Mouse (Mus musculus) ovary, postnatal 36 days (tissue): ENCODE results near the gene Tec.

Experiments
- DNase-seq: peaks from one replicate; pipeline ENCODE4 v3.0.0; 2022; ENCODE audit warnings: low spot score, mixed read lengths

Tec gene

GRCm38 (mm10) chr5:72853365-72853764 lies 14.9 kb downstream of the Tec start:
- DNase-seq: no peak

DNA sequence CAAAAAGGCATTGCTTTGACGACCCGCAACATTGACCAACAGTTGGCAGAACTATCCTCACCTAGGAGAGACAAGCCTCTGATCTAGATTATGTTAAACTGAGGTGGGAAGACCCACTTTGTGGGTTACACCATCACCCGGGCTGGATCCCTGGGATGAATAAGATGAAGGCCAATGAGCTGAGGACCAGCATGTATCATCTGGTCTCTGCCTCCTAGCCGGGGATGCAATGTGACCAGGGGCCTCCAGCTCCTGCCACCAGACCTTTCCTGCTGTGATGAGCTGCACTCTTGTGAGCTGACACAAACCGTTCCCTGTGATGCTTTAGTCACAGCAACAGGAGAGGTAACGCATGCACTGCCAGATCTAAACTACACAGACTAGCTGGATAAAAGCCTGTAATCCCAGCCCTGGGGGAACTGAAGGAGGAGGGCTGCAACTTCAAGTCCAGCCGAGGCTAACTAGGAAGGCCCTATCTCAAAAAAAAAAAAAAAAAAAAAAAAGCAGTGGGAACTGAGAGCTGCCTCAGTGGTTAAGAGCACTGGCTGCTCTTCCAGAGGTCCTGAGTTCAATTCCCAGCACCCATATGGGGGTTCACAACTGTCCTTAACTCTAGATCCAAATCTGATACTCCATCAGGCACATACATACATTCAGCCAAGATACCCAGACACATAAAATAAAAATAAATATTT lies 15.8 kb downstream of the Tec start:
- no peak for DNase-seq

GRCm38 (mm10) chr5:72851674-72852098 lies 16.6 kb downstream of the Tec start:
- no peak for DNase-seq

DNA sequence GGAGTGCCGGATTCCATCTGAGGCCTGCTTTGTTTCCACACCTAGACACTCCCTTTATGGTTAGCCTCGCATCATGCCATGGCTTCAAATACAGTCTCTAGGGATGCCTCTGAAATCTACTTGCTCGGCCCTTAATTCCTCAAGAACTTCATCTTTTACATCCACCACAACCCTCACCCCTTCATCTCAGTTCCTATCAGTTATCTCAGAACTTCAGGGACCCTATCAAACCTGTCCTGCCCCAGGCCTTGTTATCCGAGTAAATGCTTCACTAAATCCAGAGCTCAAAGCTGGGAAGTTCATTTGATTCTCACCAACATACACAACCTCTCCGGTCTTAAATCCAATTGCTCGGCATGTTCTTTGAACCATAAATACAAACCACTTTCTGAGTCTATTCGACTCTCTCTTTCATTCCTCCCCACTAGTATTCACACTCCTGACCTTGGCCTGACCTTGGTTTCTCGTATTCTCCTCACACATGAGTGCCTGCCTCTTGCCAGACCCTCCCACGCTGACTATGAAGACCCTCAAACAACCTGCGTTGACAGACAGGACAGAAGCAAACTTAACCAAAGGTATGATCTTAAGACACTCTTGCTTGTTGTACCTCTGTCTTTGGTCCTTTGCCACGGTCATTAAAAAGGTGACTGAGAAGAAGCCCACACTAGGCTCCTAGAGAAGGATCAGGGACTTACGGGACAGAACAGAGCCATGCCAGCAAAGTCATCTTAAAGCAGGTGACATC lies 17.2 kb downstream of the Tec start:
- no peak for DNase-seq

DNA sequence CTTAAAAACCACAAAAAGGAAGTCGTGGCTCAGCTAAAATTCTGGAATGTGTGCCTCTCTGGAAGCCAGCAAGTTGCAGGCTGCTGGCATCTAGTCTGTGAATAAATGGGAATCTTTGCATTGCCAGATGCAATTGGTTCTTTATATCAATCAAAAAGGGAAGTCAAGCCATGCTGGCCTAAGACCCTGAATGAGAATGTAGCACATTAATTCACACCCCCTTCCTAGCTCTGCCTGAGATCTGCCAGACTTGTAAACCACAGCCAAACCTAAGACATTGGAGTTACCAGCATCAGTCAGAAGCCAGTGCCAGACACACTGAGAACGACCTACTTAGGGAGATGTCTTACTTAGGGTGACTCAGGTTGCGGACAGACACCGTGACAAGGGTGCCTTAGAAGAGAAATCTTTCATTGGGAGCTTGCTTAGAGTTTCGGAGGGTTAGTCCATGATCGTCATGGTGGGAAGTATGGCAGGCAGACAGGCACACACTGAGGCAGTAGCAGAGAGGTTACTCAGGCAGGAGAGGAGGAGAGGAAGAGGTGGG lies 19.3 kb downstream of the Tec start:
- no peak for DNase-seq

GRCm38 (mm10) chr5:72846712-72847111 lies 21.6 kb downstream of the Tec start:
- no peak for DNase-seq

DNA sequence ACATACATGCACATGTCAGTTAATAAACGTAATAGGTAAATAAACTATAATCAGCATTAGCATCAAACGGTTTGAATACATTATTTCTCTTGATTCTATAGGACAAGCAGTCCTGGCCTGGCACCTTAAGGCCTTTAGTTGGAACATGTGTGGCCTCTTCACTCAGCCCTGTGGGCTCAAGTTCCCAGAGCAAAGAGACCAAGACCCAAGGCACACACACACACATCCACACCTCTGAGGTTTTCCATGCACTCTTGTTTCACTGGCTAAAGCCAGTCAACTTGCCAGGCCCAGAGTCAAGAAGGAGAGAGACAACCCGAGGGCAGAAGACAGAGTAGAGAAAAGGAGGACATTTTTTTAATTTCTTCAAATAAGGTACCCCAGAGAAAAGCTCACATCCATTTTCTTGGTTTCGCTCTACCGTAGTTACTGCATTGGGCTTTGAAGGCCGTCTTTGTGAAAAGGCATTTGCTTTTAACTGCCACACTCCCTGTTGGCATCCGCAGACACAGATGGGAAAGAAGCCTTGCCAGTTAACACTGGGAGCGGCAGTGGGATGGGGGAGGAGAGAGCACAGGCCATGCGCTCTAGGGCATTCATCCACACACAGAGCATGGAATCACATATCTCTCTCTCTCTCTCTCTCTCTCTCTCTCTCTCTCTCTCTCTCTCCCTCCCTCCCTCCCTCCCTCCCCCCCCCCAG lies 22.2 kb downstream of the Tec start:
- no peak for DNase-seq

GRCm38 (mm10) chr5:72844776-72845495 lies 23.3 kb downstream of the Tec start:
- DNase-seq: no peak

DNA sequence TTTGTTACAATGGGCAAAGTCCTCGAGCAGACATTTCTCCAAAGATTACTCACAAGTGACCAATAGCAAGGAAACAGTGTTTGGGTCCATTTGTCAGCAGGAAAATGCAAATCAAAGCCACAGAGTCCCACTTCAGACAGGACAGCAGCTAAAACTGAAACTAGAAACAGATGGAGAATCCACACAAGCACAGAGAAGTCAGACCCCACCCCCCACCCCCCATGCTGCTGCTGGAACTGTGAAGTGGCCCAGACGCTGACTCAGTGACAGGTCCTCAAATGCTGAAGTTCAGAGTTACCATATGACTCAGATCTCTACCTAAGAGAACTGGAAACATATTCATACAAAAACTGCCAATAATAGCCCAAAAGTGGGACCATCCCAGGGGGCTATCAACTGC lies 24.0 kb downstream of the Tec start:
- DNase-seq: no peak

- DNase-seq: no peak
Observed at GRCm38 (mm10) chr5:72839655-72840054, 28.6 kb downstream of the Tec start.

DNA sequence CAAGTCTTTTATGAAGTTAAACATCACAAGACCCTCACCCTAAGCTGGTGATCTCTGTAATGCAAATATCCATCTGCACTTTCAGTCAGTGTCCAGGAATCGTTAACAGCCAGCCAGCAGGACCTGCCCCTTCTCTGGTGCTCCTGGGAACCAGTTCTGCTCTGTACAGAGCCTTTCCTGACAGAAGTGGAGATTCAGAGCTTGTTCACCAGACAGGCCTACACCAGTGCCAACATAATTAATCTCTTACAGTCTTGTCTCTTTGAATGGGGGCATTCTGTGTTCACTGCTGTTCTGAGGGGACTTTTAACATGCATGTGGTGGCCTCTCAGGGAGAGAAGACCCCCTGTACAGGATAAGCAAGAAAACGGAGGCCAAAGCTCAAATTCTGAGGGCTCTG lies 29.3 kb downstream of the Tec start:
- no peak for DNase-seq

- no peak for DNase-seq
Observed at GRCm38 (mm10) chr5:72835656-72836055, 32.6 kb downstream of the Tec start.

- DNase-seq: no peak
Observed at GRCm38 (mm10) chr5:72832904-72833765, 35.1 kb downstream of the Tec start.

DNA sequence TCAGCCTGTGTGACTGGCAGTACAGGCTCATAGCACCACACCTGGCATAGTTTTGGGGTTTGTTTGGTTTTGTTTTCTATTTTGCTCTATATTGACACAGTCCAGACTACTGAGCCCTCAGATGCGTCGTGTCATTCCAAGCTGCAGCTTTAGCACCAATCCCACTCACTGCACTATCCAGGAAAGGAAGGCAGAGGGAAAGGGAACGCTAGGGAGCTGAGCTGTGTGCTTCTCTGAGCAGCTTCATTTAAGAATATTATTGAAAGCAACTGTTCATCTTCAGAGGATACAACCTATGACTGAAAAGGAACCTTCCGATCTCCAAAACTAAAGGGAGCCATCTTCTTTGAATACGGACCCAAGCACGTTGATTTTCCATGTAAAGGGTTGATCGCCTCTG lies 36.1 kb downstream of the Tec start:
- DNase-seq: no peak

DNA sequence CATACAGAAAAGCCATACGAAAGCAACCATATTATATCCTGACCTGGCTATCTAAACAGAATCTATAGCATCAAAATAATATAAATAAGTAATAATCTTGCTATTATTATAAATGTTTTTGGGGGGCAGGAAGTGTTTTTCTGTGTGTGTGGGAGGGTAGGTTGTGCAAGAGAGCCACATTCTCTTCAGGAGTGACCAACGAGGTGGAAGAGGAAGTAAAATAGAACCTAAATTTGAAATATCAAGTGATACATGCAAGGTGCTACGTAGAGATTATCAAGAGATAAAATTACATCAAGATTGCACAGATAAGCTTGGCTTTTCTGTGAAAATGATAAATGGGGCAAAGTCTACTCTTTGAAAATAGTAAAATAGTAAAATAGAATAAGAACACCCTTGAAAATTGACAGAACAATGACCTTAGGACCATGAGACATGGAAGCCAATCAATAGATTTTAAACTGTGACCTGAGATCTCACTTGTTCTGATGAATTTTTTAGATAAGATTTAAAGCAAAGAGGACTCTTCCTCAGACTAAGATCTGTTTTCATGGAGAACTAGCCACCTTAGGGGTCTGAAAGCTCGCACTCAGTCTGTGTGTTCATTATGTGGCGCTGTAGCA lies 37.2 kb downstream of the Tec start:
- no peak for DNase-seq

- DNase-seq: no peak
Observed at GRCm38 (mm10) chr5:72829506-72830067, 38.7 kb downstream of the Tec start.

GRCm38 (mm10) chr5:72828401-72828800 lies 39.9 kb downstream of the Tec start:
- DNase-seq: no peak

DNA sequence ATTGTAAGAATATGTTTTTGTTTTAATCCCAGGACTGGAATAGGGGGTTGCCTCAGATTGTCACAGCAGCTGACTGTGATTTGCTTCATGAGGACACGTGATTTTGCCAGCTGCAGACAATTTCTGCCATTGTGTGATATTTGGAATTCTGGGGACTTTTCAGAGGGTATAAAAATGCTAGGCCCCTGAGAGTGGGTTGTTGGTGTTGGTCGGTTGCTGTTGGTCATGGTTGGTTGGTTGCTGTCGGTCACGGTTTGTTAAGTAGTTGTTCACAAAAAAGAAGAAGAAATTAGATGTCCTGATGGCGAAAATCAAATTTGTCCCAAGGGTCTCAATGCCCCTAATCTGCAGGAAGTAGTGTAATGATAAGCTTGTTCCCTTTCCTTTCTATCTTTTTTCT lies 40.8 kb downstream of the Tec start:
- no peak for DNase-seq

DNA sequence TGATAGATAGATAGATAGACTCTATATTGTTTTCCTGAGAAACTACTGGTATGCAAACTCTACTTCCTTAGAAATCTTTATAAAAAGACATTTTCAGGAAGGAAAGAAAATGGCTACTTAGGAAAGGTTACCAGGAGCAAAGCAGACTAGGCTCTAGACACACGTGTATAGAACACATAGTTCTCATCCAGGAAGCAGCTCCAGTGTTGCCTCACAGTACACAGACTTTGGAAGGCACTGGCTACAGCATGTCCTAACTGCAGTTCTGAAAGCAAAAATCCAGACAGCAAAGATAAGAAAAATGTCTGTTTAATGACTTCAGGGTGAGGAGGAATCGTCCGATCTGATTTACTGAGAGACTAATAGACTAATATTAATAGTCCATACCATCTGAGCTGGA lies 41.8 kb downstream of the Tec start:
- DNase-seq: no peak

DNA sequence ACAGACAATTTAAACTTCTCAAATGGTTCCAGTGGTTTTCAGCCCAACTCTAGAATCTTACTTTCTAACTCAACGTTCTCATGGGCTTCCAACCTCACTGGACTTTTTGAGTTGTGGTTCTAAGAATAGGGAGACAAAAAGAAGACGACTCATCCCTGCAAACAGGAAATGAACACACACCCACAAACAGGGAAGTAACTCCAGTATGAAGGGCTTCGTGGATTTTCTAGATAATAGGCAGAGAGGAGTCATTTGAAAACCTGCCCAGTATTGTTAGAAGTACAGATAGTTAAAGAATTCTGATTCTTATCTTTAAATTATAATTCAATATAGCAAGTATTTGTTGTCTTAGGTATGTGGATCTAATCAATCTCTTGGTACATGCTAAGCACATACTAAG lies 47.6 kb downstream of the Tec start:
- no peak for DNase-seq
